Comparison of ENCODE assay signal across 10 mouse cellular contexts in the genomic region with DNA sequence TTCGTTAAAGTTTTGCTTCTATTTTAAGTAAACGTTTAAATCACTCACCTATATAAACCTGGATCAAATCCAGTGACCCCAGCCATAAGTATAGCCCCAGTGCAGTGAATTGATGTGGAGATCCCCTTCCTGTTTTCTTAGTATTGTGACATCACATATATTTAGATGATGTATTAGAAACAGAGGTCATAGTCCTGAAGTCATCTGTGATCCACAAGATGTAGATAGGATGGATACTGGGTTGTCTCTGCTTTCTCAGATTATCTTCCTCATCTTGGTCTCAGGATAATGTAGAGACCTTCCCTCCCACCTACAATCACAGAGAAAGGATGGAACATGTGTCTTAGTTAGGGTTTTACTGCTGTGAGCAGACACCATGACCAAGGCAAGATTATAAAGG. TPM values are rescaled to one million over a fixed set of nuclear protein-coding genes. Genes with fewer than 3 reads are reported as not detected.
DNase-seq lines count a peak whose midpoint lies in the region; ATAC-seq and TF ChIP-seq lines count a peak whose summit lies in the region.
"Had no signal": no experiment of that assay in that cellular context is flagged by ENCODE, and none has a peak within 500 bp of the region (broad histone marks: within the 10 kb centered on the region; RNA-seq: fewer than 3 reads in every experiment).

A gene (minus strand): TSS at position 101 of the 400 bp plus-strand sequence.

- no peaks in the 10 kb centered on the region for H3K27me3 ChIP-seq in forebrain, embryonic 15.5 days

- 0 out of 2 replicates have a peak within 1 kb of the TSS, but pooled peaks have one; percentile 20 for H3K27ac ChIP-seq in layer of hippocampus, adult 2 months
- no peak within 1 kb of the TSS for H3K27ac ChIP-seq in forebrain, embryonic 15.5 days (replicated peaks)
- H3K27ac ChIP-seq: heart, embryonic 13.5 days had no signal

- no peak within 1 kb of the TSS for H3K9ac ChIP-seq in forebrain, embryonic 15.5 days (replicated peaks)
- H3K9ac ChIP-seq: heart, embryonic 13.5 days; lung, embryonic 14.5 days had no signal

- H3K4me1 ChIP-seq in forebrain, embryonic 15.5 days, result no peaks in the 10 kb centered on the region

- WGBS in forebrain, embryonic 15.5 days, result 88% methylated on average over 2 of the region's 2 CpGs

- no peaks in the 10 kb centered on the region for H3K36me3 ChIP-seq in forebrain, embryonic 15.5 days

- intact Hi-C loops in left cerebral cortex, postnatal 25 days (cut with DNase I), result no loop called here

- no peaks in the 10 kb centered on the region for H3K9me3 ChIP-seq in forebrain, embryonic 15.5 days
- H3K9me3 ChIP-seq: heart, embryonic 13.5 days had no signal

- DNase-seq in layer of hippocampus, adult 2 months (ENCODE audit: low spot score in 2 of 2), result no peak
- no peak for DNase-seq in layer of hippocampus, adult 9-11 months
- no peak for DNase-seq in adrenal gland, postnatal 14 days
- DNase-seq in left cerebral cortex, postnatal 25 days (ENCODE audit: low spot score in 2 of 2), result no peak
- no peak for DNase-seq in kidney, adult 18-20 months
- DNase-seq in right cerebral cortex, adult 2 months (ENCODE audit: low spot score in 2 of 2), result no peak
- no peak for DNase-seq in cerebellum, postnatal 14 days
- DNase-seq: lung, embryonic 14.5 days had no signal

- H3K4me2 ChIP-seq in forebrain, embryonic 15.5 days (replicated peaks), result no peak within 1 kb of the TSS
- H3K4me2 ChIP-seq: heart, embryonic 13.5 days; lung, embryonic 14.5 days had no signal

- no peak for TF ChIP-seq CTCF in layer of hippocampus, adult 2 months (conservative IDR thresholded peaks at IDR 0.05)

- ATAC-seq in forebrain, embryonic 15.5 days (replicated peaks), result no peak

- no peak within 1 kb of the TSS for H3K4me3 ChIP-seq in layer of hippocampus, adult 2 months
- no peak within 1 kb of the TSS for H3K4me3 ChIP-seq in forebrain, embryonic 15.5 days
- H3K4me3 ChIP-seq: heart, embryonic 13.5 days had no signal

RNA-seq across cellular contexts. Expression of the gene that starts here (rescaled TPM):
- total RNA-seq in layer of hippocampus, adult 2 months (2021), result 10 to 100 TPM; 45.6 to 51.7 TPM
- 19.5 and 23.1 TPM in 2 replicates for total RNA-seq in adrenal gland, postnatal 14 days (2021)
- polyA plus RNA-seq in forebrain, embryonic 15.5 days (2015; fragmentation: Nextera tagmentation; extraction: Ambion mirVana), result 24.9 and 25.6 TPM in 2 replicates
- 10 to 100 TPM; 37.6 to 48.4 TPM for total RNA-seq in left cerebral cortex, postnatal 25 days (2021)
